In the genomic region with DNA sequence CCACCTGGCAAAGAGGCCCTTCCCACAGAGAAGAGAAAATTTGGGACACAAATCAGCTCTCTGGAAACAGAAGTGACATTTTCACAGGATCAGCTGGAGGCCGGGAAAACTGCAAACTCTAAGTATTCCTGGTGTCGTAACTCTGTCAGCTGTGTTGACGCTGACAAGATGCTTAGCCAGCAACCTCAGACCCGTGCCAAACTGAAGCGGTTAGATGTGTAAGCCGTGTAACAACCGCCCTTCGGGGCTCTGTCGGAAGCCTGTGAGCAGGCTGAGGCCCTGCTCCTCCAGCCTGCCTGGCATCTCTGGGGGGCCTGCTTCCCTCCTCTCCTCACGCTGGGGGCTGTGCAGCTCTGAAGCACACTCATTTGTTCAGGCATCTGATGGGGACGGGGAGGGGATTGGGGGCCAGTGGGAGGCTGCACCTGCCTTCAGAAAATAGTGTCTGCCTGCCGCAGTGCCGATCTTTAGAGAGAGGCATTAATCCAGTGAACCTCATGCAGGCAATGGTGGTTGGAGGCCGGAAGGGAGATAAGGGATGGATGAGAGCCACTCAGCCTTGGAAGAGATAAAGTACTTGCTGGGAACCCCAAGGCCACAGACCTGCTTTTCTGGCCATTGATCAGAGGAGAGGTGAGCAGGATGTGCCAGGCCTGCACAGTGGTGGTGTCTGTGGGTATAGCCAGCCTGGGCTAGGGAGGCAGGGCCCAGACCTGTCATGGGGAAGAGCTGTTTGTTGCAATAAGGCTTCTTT, we compare ENCODE assay signal across 8 mouse cellular contexts.
DNase-seq lines count a peak whose midpoint lies in the region; ATAC-seq lines count a peak whose summit lies in the region.

No protein-coding gene starts in this region.

- H3K36me3 ChIP-seq in forebrain, embryonic 16.5 days (ENCODE audit: control insufficient read depth, insufficient read depth) = no peaks in the 10 kb centered on the region
- no peaks in the 10 kb centered on the region for H3K36me3 ChIP-seq in limb, embryonic 15.5 days

- intact Hi-C loops in heart, postnatal 36 days (cut with DNase I) = no loop called here

- H3K4me2 ChIP-seq in forebrain, embryonic 16.5 days (ENCODE audit: low read length) = no peak overlapping the region
- no peak overlapping the region for H3K4me2 ChIP-seq in limb, embryonic 15.5 days

- WGBS in forebrain, embryonic 16.5 days = 28% methylated on average over 14 of the region's 14 CpGs
- WGBS in limb, embryonic 15.5 days = 26% methylated on average over 14 of the region's 14 CpGs

- peak overlapping the region; percentile 69 for H3K27ac ChIP-seq in forebrain, embryonic 16.5 days (ENCODE audit: low read length)
- H3K27ac ChIP-seq in limb, embryonic 15.5 days = 0 out of 2 replicates have a peak overlapping the region, but pooled peaks have one; percentile 3

- peaks cover 23% of the 10 kb centered on the region for H3K4me1 ChIP-seq in forebrain, embryonic 16.5 days (replicated peaks; ENCODE audit: control insufficient read depth, insufficient read depth, low read length)
- H3K4me1 ChIP-seq in limb, embryonic 15.5 days = peaks cover 19% of the 10 kb centered on the region

- peak; percentile 71; the same call in 1 of the 2 replicates for ATAC-seq in forebrain, embryonic 16.5 days
- ATAC-seq in limb, embryonic 15.5 days (ENCODE audit: insufficient number of reproducible peaks, low FRiP score, low TSS enrichment, low read depth) = no peak
- ATAC-seq in cerebellum, adult (ENCODE audit: insufficient number of reproducible peaks, low FRiP score, low TSS enrichment) = no peak

- no peak overlapping the region for H3K9ac ChIP-seq in forebrain, embryonic 16.5 days (replicated peaks; ENCODE audit: low read depth, low read length)
- no peak overlapping the region for H3K9ac ChIP-seq in limb, embryonic 15.5 days

- H3K27me3 ChIP-seq in forebrain, embryonic 16.5 days (replicated peaks; ENCODE audit: control insufficient read depth, insufficient read depth, low read length) = no peaks in the 10 kb centered on the region
- no peaks in the 10 kb centered on the region for H3K27me3 ChIP-seq in limb, embryonic 15.5 days

- peak; percentile 40 for DNase-seq in cerebellum, adult 9-10 months
- no peak for DNase-seq in cerebellum, adult 11 months
- DNase-seq in 3134 (ENCODE audit: extremely low read depth, insufficient read length, low spot score) = peak; percentile 41
- DNase-seq in heart, postnatal 36 days = peak; percentile 67
- peak; percentile 83 for DNase-seq in skeletal muscle tissue, adult 2 months (ENCODE audit: low read depth, low spot score)

- H3K9me3 ChIP-seq in forebrain, embryonic 16.5 days (ENCODE audit: control insufficient read depth, low read length) = no peaks in the 10 kb centered on the region
- no peaks in the 10 kb centered on the region for H3K9me3 ChIP-seq in limb, embryonic 15.5 days

- H3K4me3 ChIP-seq in forebrain, embryonic 16.5 days (replicated peaks; ENCODE audit: low read length) = no peak overlapping the region
- no peak overlapping the region for H3K4me3 ChIP-seq in limb, embryonic 15.5 days
